Mouse (Mus musculus) Muller cell, postnatal 12 days (primary cell): ENCODE measurements around the gene Lrrc20.
"Not testable (repeated sequence)": the region's sequence is repeated elsewhere in the genome, so short reads cannot be mapped to it uniquely, and the experiment has no call there.

Experiments used
- DNase-seq: peaks from one replicate; pipeline ENCODE4 v3.0.0-alpha.2; 2015; ENCODE audit errors: inconsistent ontology term

The Lrrc20 gene

DNA sequence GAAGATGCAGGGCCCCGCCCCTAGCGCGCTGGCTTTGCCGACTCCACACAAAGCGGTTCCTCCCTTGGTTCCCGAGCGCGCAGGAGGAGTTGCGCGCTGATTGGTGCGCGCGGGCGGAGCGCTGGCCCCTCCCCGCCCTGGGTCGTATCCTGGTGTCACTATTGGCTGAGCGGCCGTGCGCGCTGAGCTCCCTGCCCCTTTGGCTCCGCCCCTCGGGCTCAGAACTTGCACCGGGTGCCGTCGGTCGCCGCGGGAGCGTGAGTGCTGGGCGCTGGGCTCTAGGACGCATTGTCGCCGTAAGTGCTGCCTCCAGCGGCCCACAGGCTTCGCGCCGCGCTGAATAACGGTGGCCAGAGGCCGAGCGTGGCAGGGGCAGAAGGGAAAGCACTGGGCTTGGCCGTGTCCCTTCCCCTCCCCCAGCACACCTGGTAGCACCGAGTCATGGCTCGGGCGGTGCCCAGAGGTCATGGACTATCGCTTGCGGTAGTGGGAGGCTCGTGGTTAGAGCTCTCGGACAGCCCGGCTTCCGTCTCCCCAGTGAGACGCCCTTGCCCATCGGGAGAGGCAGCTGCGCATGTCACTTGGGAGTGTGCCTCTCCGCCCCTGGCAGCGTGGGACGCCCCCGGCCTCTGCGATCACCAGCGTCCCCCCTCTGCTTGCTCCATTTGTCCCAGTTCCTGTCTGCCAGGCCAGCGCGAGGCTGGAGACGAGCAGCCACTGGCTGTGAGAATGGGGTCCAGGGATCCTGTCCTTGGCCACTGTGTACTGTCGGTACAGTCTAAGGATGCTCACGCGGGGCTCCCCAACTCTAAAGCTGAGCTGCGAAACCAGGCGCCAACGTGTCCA, at the start of gene Lrrc20:
Gene Lrrc20 (plus strand): TSS at position 208 of the 846 bp plus-strand sequence.
- peak; percentile 98 for DNase-seq

GRCm38 (mm10) chr10:61426251-61426757, 49.3 kb upstream of the Lrrc20 start:
- DNase-seq, result no peak

DNA sequence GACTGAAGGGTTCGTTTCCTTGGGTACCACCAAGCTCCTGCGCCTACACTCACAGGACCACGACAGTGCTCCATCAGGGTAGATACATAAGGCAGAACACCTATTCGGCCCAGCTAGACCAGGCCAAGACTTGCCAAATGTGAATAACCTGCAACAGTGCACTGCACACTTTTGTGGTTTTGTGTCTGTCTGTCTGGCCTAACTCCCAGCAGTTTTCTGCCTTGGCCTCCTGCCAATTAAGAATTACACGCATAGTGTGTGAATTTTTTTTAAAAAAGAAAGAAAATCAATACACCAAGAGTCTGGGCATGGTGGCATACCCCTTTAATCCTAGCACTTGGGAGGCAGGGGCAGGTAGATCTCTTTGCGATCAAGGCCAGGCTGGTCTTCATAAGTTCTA, 47.6 kb upstream of the Lrrc20 start:
- no peak for DNase-seq

GRCm38 (mm10) chr10:61428416-61428815, 47.2 kb upstream of the Lrrc20 start:
- DNase-seq, result no peak

GRCm38 (mm10) chr10:61429043-61429442, 46.6 kb upstream of the Lrrc20 start:
- no peak for DNase-seq

DNA sequence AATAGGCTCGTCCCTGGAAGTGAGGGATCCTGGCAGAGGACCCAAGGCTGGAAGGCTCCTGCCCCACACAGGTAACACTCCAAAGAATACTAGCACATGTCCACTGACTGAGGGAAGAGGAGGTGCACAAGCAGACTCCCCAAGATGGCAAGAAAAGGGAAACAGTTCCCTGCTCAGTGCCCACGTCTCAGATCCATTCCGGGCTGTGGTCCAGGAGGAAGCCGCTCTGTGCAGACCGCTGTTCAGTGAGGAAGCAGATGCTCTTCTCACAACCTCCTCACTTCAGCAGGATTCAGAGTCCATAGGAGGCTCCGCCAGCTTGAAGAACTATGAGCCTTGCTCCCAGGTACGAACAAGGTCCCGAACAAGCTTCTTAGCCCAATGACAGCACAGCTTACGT, 44.2 kb upstream of the Lrrc20 start:
- no peak for DNase-seq

- DNase-seq, result no peak
Measured at GRCm38 (mm10) chr10:61440202-61440800, 35.3 kb upstream of the Lrrc20 start.

DNA sequence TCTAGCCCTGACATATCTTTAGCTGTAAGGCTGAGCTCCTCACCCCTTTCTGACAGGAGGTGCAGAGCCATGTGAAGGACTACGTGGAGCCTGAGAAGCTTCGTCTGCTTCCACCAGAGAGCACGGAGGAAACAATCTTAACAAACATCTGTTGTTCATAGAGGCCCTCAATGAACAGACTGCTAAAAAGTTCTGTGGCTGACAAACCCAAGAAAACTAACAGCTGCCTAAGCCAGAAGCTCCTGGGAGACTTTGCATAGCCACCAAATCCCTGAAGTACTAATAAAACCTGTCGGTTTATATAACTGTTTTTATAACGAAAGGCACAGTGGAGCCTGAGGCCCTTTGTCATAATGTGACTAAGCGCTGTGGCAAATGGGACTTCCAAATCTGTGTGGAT, 32.1 kb upstream of the Lrrc20 start:
- no peak for DNase-seq

DNA sequence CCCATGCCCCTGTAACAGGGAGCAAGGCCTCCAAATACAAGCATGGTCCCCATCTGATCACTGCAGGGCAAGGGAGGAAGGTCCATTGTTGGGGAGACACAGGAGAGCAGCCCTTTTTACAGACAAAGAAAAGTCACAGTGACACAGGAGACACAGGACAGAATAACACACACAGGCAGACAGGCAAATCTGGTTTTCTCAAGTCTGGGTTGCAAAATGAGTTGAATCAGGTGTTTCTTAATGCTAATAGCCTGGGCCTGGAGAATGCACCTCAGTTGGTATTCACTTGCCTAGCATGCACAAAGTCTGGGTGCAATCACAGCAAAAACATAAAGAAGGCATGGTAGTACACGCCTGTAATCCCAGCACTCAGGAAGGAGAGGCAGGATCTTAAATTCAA, 31.7 kb upstream of the Lrrc20 start:
- no peak for DNase-seq

DNA sequence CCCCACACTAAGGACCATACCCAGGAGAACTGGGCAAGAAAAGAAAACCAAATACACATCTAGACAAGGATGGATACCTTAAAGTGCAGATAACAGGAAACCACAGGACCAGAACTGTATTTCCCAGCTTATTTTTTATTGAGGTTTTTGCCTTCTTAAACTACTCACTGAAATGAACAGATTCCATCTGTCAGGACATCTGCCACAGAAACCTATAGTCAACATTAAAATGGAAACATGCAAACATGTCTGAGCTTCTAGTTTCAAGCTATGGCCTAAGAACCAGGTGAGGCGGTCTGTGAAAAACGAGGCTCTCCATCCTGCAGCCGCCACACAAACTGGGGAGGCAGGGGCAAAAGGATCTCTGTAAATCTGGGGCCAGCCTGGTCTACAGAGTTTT, 30.6 kb upstream of the Lrrc20 start:
- no peak for DNase-seq

DNA sequence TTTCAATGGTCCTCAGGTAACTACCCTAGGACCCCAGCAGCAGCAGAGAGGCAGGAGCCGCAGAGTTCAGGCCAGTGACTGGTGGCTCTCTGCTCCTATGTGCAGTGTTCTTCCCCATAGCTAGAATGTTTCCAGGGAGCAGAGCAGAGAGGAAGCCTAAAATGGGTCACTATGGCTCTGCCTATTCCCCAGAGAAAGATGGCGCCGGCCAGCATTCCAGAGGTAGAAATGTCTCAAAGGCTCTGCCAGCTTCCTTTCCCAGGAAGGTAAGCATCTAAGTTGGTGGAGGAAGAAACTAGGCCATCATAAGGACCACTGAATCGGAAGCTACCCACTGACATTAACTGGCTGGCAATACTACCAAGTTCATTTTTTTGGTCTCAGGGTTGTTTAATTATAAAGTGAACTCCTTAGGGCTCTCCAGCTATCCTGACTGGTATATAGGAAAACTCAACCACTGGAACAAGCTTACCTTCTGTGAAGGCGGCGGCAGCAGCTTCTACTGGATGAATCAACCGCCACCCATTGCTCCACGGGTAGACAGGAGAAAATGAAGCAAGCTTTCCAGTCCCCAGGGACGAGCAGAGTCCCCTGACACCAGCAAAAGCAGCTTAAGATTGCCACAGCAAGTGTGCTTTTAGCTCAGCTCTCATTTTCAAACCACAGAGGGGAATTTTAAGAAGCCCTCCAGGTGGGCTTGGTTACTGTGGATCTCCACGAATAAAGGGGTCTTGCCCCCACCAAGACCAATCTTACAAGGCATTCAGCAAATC, 27.8 kb upstream of the Lrrc20 start:
- no peak for DNase-seq

DNA sequence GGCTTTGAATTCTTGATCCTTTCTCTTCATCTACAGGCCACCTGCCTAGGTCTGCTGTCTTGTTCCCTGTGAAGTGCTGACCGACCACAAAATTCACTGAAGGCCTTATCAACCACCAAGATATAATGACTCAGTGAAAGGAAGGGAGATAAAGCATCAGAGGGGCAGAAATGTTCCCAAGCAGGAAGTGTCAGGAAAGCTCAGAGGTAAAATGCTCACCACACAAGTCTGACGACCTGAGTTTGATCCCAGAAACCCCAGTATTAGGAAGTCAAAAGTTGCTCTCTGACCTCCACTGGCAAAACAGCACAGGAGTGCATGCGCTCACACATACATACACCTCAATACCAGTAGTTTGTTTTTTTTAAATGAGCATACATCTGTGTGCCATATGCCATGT, 26.8 kb upstream of the Lrrc20 start:
- DNase-seq, result no peak

DNA sequence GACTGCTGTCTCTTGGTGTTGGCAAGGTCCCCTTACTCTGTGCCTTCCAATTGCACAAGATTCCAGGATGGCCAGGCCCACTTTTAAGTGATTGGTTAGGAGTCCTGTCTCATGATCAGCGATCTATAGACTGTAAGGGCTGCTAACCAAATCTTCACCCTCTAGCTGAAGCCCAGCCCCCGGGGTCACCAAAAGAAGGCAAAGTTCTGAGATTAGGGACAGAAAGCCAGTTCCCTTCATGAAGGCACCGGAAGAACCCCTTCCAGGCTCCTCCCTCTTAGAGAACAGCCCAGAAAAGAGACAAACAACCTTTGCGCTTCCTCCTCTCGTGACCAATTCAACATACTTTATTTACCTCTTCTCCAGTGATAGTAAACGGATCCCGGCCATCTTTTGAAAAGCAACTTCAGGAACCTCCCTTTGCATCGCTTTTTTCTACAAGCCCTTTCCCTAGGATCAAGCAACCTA, 24.1 kb upstream of the Lrrc20 start:
- DNase-seq, result peak; percentile 58

GRCm38 (mm10) chr10:61451931-61452617, 23.5 kb upstream of the Lrrc20 start:
- DNase-seq, result peak; percentile 49

GRCm38 (mm10) chr10:61452645-61453044, 23.0 kb upstream of the Lrrc20 start, which contains the start of gene Eif4ebp2:
TSS of gene Eif4ebp2 (minus strand) at chr10:61452661.
- peak; percentile 98 for DNase-seq

DNA sequence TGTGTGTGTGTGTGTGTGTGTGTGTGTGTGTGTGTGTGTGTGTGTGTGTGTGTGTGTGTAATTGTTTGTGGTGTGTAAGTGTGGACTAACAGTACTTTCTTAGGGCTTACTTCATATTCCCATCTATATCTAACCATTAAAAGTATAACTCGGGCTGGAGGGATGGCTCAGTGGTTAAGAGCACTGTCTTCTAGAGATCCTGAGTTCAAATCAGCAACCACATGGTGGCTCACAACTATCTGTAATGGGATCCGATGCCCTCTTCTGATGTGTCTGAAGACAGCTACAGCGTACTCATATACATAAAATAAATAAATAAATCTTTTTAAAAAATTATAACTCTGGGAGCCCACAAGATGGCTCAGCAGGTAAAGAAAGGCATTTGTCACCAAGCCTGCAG, 22.4 kb upstream of the Lrrc20 start:
- not testable (repeated sequence) for DNase-seq

GRCm38 (mm10) chr10:61457182-61457581, 18.4 kb upstream of the Lrrc20 start:
- no peak for DNase-seq

DNA sequence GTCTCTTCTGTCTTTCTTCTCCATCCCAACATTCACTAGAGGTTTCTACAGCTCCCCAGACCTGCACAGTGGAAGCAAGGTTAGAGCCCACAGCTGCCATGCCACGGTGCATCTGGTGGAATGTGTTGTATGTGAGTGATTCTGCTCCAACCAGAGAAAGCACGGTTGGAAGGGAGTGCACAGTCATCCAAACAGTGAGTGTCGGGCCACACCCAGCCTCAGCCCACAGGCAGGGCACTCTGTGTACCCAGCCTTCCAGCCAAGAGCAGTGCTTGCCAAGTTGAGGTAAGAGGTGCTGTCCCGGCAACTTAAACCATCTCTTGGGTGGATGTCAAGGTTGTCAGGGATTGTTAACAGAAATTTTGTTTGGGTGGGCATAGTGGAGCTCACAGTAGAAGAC, 10.6 kb upstream of the Lrrc20 start:
- DNase-seq, result no peak

DNA sequence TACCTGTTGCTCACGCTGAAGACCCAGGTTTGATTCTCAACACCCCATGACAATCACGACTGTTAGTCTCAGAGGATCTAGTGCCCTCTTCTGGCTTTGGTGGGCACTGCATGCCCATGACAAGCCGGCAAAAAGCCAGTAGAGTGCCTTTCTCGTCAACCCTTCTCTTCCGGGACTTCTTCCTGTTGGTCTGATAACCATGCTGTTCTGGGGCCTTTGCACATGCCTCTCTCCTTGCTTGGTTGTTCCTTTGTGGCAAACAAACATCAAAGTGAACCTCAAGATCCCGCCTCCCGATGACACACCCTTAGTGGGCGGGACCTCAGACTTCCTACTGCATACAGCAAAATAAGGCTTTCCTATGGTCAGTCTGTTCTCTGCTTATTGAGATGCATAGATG, 9.4 kb upstream of the Lrrc20 start:
- no peak for DNase-seq

GRCm38 (mm10) chr10:61466873-61467272, 8.7 kb upstream of the Lrrc20 start:
- DNase-seq, result peak; percentile 54

GRCm38 (mm10) chr10:61468900-61469299, 6.7 kb upstream of the Lrrc20 start:
- no peak for DNase-seq

- DNase-seq, result peak; percentile 22
Measured at GRCm38 (mm10) chr10:61473640-61474039, 2.0 kb upstream of the Lrrc20 start.
